Mouse (Mus musculus) cerebellum, adult 2 months (tissue): Measurements from ENCODE around the gene Vegfa. TPM values are rescaled to one million over a fixed set of nuclear protein-coding genes. Genes with fewer than 3 reads are reported as not detected.

Source experiments
- DNase-seq, 2 experiments: peaks; one replicate each; pipeline ENCODE4 v3.0.0; 2021
- H3K27ac ChIP-seq: fragments of 200-500 bp; 2 replicates; pipeline ENCODE4 v1.5.1; 2012; ENCODE audit warnings: low read length, control low read depth, inconsistent platforms; ENCODE audit not compliant: insufficient read depth
- H3K27me3 ChIP-seq: fragments of 200-500 bp; 2 replicates; pipeline ENCODE4 v1.6.1; 2012; ENCODE audit warnings: inconsistent platforms, mild to moderate bottlenecking, low read length, moderate library complexity; ENCODE audit not compliant: control insufficient read depth, insufficient read depth
- H3K4me1 ChIP-seq: fragments of 200-500 bp; 2 replicates; pipeline ENCODE4 v1.6.1; 2011; ENCODE audit warnings: low read length; ENCODE audit not compliant: control insufficient read depth, insufficient read depth
- H3K4me3 ChIP-seq: fragments of 200-500 bp; replicated peaks from 2 replicates; pipeline ENCODE3; 2011; ENCODE audit warnings: mild to moderate bottlenecking, low read depth, low read length, control low read depth; ENCODE audit not compliant: insufficient read depth
- CTCF ChIP-seq: fragments of 200-500 bp; IDR thresholded peaks from 2 replicates; pipeline ENCODE4 v1.5.1; 2011; ENCODE audit warnings: low read depth, mild to moderate bottlenecking, control low read depth, low read length, moderate library complexity, borderline replicate concordance; ENCODE audit not compliant: insufficient read depth
- POLR2A ChIP-seq: fragments of 200-500 bp; IDR thresholded peaks from 2 replicates; pipeline ENCODE4 v1.6.1; 2011; ENCODE audit warnings: low read length, control low read depth, borderline replicate concordance; ENCODE audit not compliant: insufficient read depth
- WGBS: fragments of 180-500 bp; shearing (Covaris S2); methylation state at CpG from one replicate; pipeline ENCODE4 v1.1.7; 2018; 5-methylcytosine and 5-hydroxymethylcytosine counted together
- polyA plus RNA-seq: library from polyadenylated mRNA; depleted of rRNA; stranded (reverse); fragments of >200 nt; gene quantifications from 2 replicates; pipeline ENCODE4 v1.2.3, GENCODE M21; 2012

Gene Vegfa
- polyA plus RNA-seq, 1 experiment: 195 TPM

GRCm38 (mm10) chr17:46015967-46016366 is 16.2 kb downstream of the Vegfa start:
- 94% methylated on average over 6 of the region's 6 CpGs for WGBS
- TF ChIP-seq CTCF: no peak
- TF ChIP-seq POLR2A: no peak
- H3K27me3 ChIP-seq: no peaks in the 10 kb centered on the region
- H3K4me3 ChIP-seq: no peak overlapping the region
- peaks cover 2% of the 10 kb centered on the region; the same call in 1 of the 2 replicates for H3K4me1 ChIP-seq
- H3K27ac ChIP-seq: no peak overlapping the region
- no peak for DNase-seq

- WGBS: 79% methylated on average over 2 of the region's 2 CpGs
- H3K27ac ChIP-seq: no peak overlapping the region
- H3K27me3 ChIP-seq: no peaks in the 10 kb centered on the region
- H3K4me1 ChIP-seq: no peaks in the 10 kb centered on the region
- no peak for TF ChIP-seq CTCF
- TF ChIP-seq POLR2A: no peak
- H3K4me3 ChIP-seq: no peak overlapping the region
- DNase-seq: no peak
Observed at GRCm38 (mm10) chr17:46014935-46015334, 17.2 kb downstream of the Vegfa start.

- Histone ChIP-seq H3K4me1 (no peaks in the 10 kb centered on the region), H3K27ac (no peak overlapping the region), H3K4me3 (no peak overlapping the region), H3K27me3 (no peaks in the 10 kb centered on the region)
- DNase-seq: no peak
- TF ChIP-seq CTCF (no peak), POLR2A (no peak)
- WGBS: 80% methylated on average over 15 of the region's 15 CpGs
Observed at GRCm38 (mm10) chr17:46013549-46013948, 18.6 kb downstream of the Vegfa start.

GRCm38 (mm10) chr17:46012211-46012610 is 20.0 kb downstream of the Vegfa start:
- H3K4me1 ChIP-seq: no peaks in the 10 kb centered on the region
- no peak overlapping the region for H3K4me3 ChIP-seq
- 86% methylated on average over 8 of the region's 8 CpGs for WGBS
- no peak for DNase-seq
- TF ChIP-seq POLR2A (no peak), CTCF (no peak)
- no peak overlapping the region for H3K27ac ChIP-seq
- no peaks in the 10 kb centered on the region for H3K27me3 ChIP-seq

- WGBS: 48% methylated on average over 6 of the region's 6 CpGs
- no peak overlapping the region for H3K27ac ChIP-seq
- no peak overlapping the region for H3K4me3 ChIP-seq
- no peaks in the 10 kb centered on the region for H3K27me3 ChIP-seq
- TF ChIP-seq CTCF (no peak), POLR2A (no peak)
- no peak for DNase-seq
- H3K4me1 ChIP-seq: no peaks in the 10 kb centered on the region
Observed at GRCm38 (mm10) chr17:46010462-46010861, 21.7 kb downstream of the Vegfa start.

- no peak overlapping the region for H3K4me3 ChIP-seq
- no peaks in the 10 kb centered on the region for H3K27me3 ChIP-seq
- no peak overlapping the region for H3K27ac ChIP-seq
- no peak for DNase-seq
- TF ChIP-seq CTCF (no peak), POLR2A (no peak)
- 63% methylated on average over 7 of the region's 7 CpGs for WGBS
- H3K4me1 ChIP-seq: no peaks in the 10 kb centered on the region
Observed at GRCm38 (mm10) chr17:46009182-46009581, 23.0 kb downstream of the Vegfa start.

GRCm38 (mm10) chr17:46005458-46005857 is 26.7 kb downstream of the Vegfa start:
- WGBS: 67% methylated on average over 3 of the region's 3 CpGs
- no peak overlapping the region for H3K27ac ChIP-seq
- H3K27me3 ChIP-seq: no peaks in the 10 kb centered on the region
- DNase-seq: no peak
- H3K4me3 ChIP-seq: no peak overlapping the region
- no peaks in the 10 kb centered on the region for H3K4me1 ChIP-seq
- TF ChIP-seq POLR2A (no peak), CTCF (no peak)

GRCm38 (mm10) chr17:46004482-46004881 is 27.7 kb downstream of the Vegfa start:
- TF ChIP-seq POLR2A: no peak
- no peak for TF ChIP-seq CTCF

More at GRCm38 (mm10) chr17:46004482-46004881, 27.7 kb downstream of the Vegfa start:
- Histone ChIP-seq H3K4me3 (no peak overlapping the region), H3K4me1 (no peaks in the 10 kb centered on the region), H3K27ac (no peak overlapping the region), H3K27me3 (no peaks in the 10 kb centered on the region)
- no peak for DNase-seq
- 89% methylated on average over 5 of the region's 5 CpGs for WGBS
